Mouse (Mus musculus) limb, embryonic 11.5 days (tissue): ENCODE measurements around the gene Nin. TPM values are rescaled to one million over a fixed set of nuclear protein-coding genes. Genes with fewer than 3 reads are reported as not detected.

Experiments used
- ATAC-seq: fragments of 200-750 bp; cut with Nextera tagmentation; 2 replicates; pipeline ENCODE4 v1.8.0; 2017; ENCODE audit warnings: low read depth; ENCODE audit not compliant: insufficient number of reproducible peaks, low FRiP score, low TSS enrichment
- DNase-seq: peaks from one replicate; pipeline ENCODE4 v3.0.0-alpha.2; 2015; ENCODE audit warnings: low spot score
- H3K27ac ChIP-seq: fragments of 300-500 bp; sonication (generic); replicated peaks from 2 replicates; pipeline ENCODE4 v1.5.1; 2014; ENCODE audit warnings: low read depth, mild to moderate bottlenecking, low read length
- H3K27me3 ChIP-seq: fragments of 300-500 bp; sonication (generic); 2 replicates; pipeline ENCODE4 v1.6.1; 2014; ENCODE audit warnings: mild to moderate bottlenecking, low read length, mixed read lengths; ENCODE audit not compliant: control insufficient read depth, insufficient read depth
- H3K36me3 ChIP-seq: fragments of 300-500 bp; sonication (generic); 2 replicates; pipeline ENCODE4 v1.6.1; 2014; ENCODE audit warnings: mild to moderate bottlenecking, low read length, moderate library complexity, mixed read lengths; ENCODE audit not compliant: control insufficient read depth, insufficient read depth
- H3K4me1 ChIP-seq: fragments of 300-500 bp; sonication (generic); 2 replicates; pipeline ENCODE4 v1.6.1; 2014; ENCODE audit warnings: low read length, mixed read lengths; ENCODE audit not compliant: control insufficient read depth, insufficient read depth
- H3K4me2 ChIP-seq: fragments of 300-500 bp; sonication (generic); 2 replicates; pipeline ENCODE4 v1.6.1; 2014; ENCODE audit warnings: low read depth, mild to moderate bottlenecking, moderate library complexity; ENCODE audit not compliant: severe bottlenecking
- H3K4me3 ChIP-seq: fragments of 300-500 bp; sonication (generic); 2 replicates; pipeline ENCODE4 v1.5.1; 2014; ENCODE audit warnings: low read depth, low read length
- H3K9ac ChIP-seq: fragments of 300-500 bp; sonication (generic); 2 replicates; pipeline ENCODE4 v1.6.1; 2014; ENCODE audit warnings: mild to moderate bottlenecking, low read length
- H3K9me3 ChIP-seq: fragments of 300-500 bp; sonication (generic); 2 replicates; pipeline ENCODE4 v1.6.1; 2016; ENCODE audit warnings: low read length; ENCODE audit not compliant: control insufficient read depth
- WGBS: fragments of 180-500 bp; shearing (Covaris S2); extraction: QIAGEN DNeasy Blood & Tissue Kit; methylation state at CpG from one replicate; pipeline ENCODE4 v1.1.7; 2014; 5-methylcytosine and 5-hydroxymethylcytosine counted together
- polyA plus RNA-seq: library from polyadenylated mRNA; unstranded; fragments of >200 nt; fragmentation: Nextera tagmentation; extraction: Ambion mirVana; gene quantifications from 2 replicates; pipeline ENCODE4 v1.2.1, GENCODE M21; 2014

Nin gene
- polyA plus RNA-seq, 1 experiment from 2014 or later, result 10.1 TPM

GRCm38 (mm10) chr12:70011681-70012080 is 101.8 kb downstream of the Nin start:
- H3K4me1 ChIP-seq, result no peaks in the 10 kb centered on the region
- DNase-seq (no peak), ATAC-seq (no peak)
- H3K9ac ChIP-seq, result no peak overlapping the region
- WGBS, result 81% methylated on average over 5 of the region's 5 CpGs
- no peaks in the 10 kb centered on the region for H3K27me3 ChIP-seq
- no peak overlapping the region for H3K4me2 ChIP-seq
- no peak overlapping the region for H3K4me3 ChIP-seq
- no peaks in the 10 kb centered on the region for H3K36me3 ChIP-seq
- no peaks in the 10 kb centered on the region for H3K9me3 ChIP-seq
- H3K27ac ChIP-seq, result no peak overlapping the region

- H3K9ac ChIP-seq, result no peak overlapping the region
- no peaks in the 10 kb centered on the region for H3K27me3 ChIP-seq
- H3K27ac ChIP-seq, result no peak overlapping the region
- 97% methylated on average over 4 of the region's 4 CpGs for WGBS
- no peak for DNase-seq
- no peaks in the 10 kb centered on the region for H3K4me1 ChIP-seq
- H3K9me3 ChIP-seq, result no peaks in the 10 kb centered on the region
- ATAC-seq, result no peak
- no peaks in the 10 kb centered on the region for H3K36me3 ChIP-seq
- no peak overlapping the region for H3K4me3 ChIP-seq
- no peak overlapping the region for H3K4me2 ChIP-seq
Measured at GRCm38 (mm10) chr12:70010356-70010755, 103.2 kb downstream of the Nin start.

GRCm38 (mm10) chr12:70005103-70005502 is 108.4 kb downstream of the Nin start:
- WGBS, result 85% methylated on average over 4 of the region's 4 CpGs
- H3K4me2 ChIP-seq, result no peak overlapping the region
- H3K4me1 ChIP-seq, result no peaks in the 10 kb centered on the region
- H3K9me3 ChIP-seq, result no peaks in the 10 kb centered on the region
- H3K36me3 ChIP-seq, result no peaks in the 10 kb centered on the region
- no peak overlapping the region for H3K27ac ChIP-seq
- no peak overlapping the region for H3K9ac ChIP-seq
- H3K4me3 ChIP-seq, result no peak overlapping the region
- ATAC-seq, result no peak
- no peaks in the 10 kb centered on the region for H3K27me3 ChIP-seq
- DNase-seq, result no peak

GRCm38 (mm10) chr12:69998186-69998983 is 115.1 kb downstream of the Nin start:
- DNase-seq (no peak), ATAC-seq (no peak)
- H3K4me2 ChIP-seq, result no peak overlapping the region
- no peak overlapping the region for H3K27ac ChIP-seq
- H3K36me3 ChIP-seq, result no peaks in the 10 kb centered on the region
- no peaks in the 10 kb centered on the region for H3K27me3 ChIP-seq
- H3K4me1 ChIP-seq, result no peaks in the 10 kb centered on the region
- WGBS, result 86% methylated on average over 13 of the region's 13 CpGs
- H3K9ac ChIP-seq, result no peak overlapping the region
- no peaks in the 10 kb centered on the region for H3K9me3 ChIP-seq
- H3K4me3 ChIP-seq, result no peak overlapping the region

- ATAC-seq (no peak), DNase-seq (no peak)
- Histone ChIP-seq H3K9ac (no peak overlapping the region), H3K4me2 (no peak overlapping the region), H3K27ac (no peak overlapping the region), H3K4me3 (no peak overlapping the region), H3K4me1 (no peaks in the 10 kb centered on the region), H3K27me3 (no peaks in the 10 kb centered on the region), H3K36me3 (no peaks in the 10 kb centered on the region), H3K9me3 (no peaks in the 10 kb centered on the region)
- WGBS, result 70% methylated on average over 3 of the region's 3 CpGs
Measured at GRCm38 (mm10) chr12:69995382-69995781, 118.1 kb downstream of the Nin start.

GRCm38 (mm10) chr12:69986786-69987497 is 126.6 kb downstream of the Nin start, which contains the start of gene Sav1:
Gene Sav1, minus strand, starts transcription at chr12:69987002.
- peak within 1 kb of the TSS; percentile 68 for H3K4me2 ChIP-seq
- peaks cover 3% of the 10 kb centered on the region; the same call in 1 of the 2 replicates for H3K36me3 ChIP-seq
- H3K9me3 ChIP-seq, result no peaks in the 10 kb centered on the region
- H3K4me3 ChIP-seq, result peak within 1 kb of the TSS; percentile 84
- peak within 1 kb of the TSS; percentile 96 for H3K9ac ChIP-seq
- peak; percentile 86 for DNase-seq
- H3K4me1 ChIP-seq, result no peaks in the 10 kb centered on the region
- under 1% methylated on average over 82 of the region's 102 CpGs for WGBS
- ATAC-seq, result peak; percentile 87
- no peaks in the 10 kb centered on the region for H3K27me3 ChIP-seq
- peak within 1 kb of the TSS; percentile 89 for H3K27ac ChIP-seq

GRCm38 (mm10) chr12:69986241-69986762 is 127.2 kb downstream of the Nin start:
- peak overlapping the region; percentile 84 for H3K4me3 ChIP-seq
- H3K4me2 ChIP-seq, result peak overlapping the region; percentile 68
- peaks cover 3% of the 10 kb centered on the region; the same call in 1 of the 2 replicates for H3K36me3 ChIP-seq
- ATAC-seq (peak; percentile 74), DNase-seq (peak; percentile 67)
- no peaks in the 10 kb centered on the region for H3K9me3 ChIP-seq
- no peaks in the 10 kb centered on the region for H3K4me1 ChIP-seq
- H3K9ac ChIP-seq, result peak overlapping the region; percentile 96
- WGBS, result 0% methylated on average over 36 of the region's 36 CpGs
- H3K27me3 ChIP-seq, result no peaks in the 10 kb centered on the region
- H3K27ac ChIP-seq, result peak overlapping the region; percentile 89

GRCm38 (mm10) chr12:69985546-69985945 is 128.0 kb downstream of the Nin start:
- DNase-seq (no peak), ATAC-seq (no peak)
- H3K9me3 ChIP-seq, result no peaks in the 10 kb centered on the region
- peak overlapping the region; percentile 68 for H3K4me2 ChIP-seq
- no peaks in the 10 kb centered on the region for H3K27me3 ChIP-seq
- H3K36me3 ChIP-seq, result peaks cover 3% of the 10 kb centered on the region; the same call in 1 of the 2 replicates
- no peak overlapping the region for H3K27ac ChIP-seq
- no peak overlapping the region for H3K9ac ChIP-seq
- H3K4me3 ChIP-seq, result peak overlapping the region; percentile 84; the same call in 1 of the 2 replicates
- H3K4me1 ChIP-seq, result no peaks in the 10 kb centered on the region
- 56% methylated on average over 4 of the region's 4 CpGs for WGBS
